Comparison of ENCODE assay signal across 8 mouse cellular contexts in the genomic region with DNA sequence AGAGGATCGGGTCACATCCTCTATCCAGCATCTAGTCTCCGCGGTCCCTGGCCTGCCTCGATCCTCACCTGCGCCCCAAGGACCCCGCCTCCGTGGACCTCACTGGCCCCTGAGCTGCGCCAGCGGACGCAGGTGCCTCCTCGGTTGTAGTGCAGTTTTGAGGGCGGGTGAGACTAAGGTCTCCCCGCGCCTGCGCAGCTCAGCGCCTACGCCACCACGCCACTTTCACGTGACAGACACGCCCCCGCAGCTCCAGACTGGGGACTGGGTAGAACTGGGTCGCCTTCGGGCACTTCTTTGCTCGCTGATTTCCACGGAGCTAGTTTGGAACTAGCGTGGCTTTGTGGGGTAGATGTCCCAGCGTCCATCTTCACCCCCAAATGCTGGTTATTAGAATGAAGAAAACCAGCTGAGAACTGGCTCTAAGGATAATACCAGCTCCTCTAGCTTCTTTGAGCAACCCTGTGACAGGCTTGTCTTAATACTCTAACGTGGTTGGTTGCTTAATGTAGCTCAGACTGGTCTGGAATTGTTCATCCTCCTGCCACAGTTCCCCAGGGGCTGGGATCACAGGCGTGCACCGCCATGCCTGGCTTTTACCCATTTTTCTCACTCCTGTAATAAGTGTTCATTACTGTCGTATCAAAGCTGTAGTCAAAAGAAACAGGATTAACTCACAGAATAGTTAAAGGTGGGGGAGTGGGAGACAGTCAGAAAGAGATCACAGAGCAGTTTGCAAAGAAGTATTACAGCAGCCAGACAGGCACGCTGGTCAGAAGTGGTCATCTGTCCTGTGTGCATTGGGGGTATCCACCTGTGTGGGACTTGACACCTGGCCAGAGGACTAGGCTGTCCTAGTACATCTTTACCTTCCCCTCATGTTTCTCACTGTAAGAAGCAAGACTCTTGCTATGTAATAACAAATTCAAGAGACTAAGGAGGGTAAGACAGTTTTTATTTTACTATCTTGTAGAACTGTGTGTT. TPM values are rescaled to one million over a fixed set of nuclear protein-coding genes. Genes with fewer than 3 reads are reported as not detected.
DNase-seq lines count a peak whose midpoint lies in the region; ATAC-seq and TF ChIP-seq lines count a peak whose summit lies in the region.

Fam213a (minus strand) TSS at position 159 of the 984 bp plus-strand sequence.

- no peak for TF ChIP-seq CTCF in embryonic fibroblast, embryonic 13.5 days (IDR thresholded peaks at IDR 0.05; ENCODE audit: borderline replicate concordance, insufficient read depth, low read length)

- peak; percentile 67 for TF ChIP-seq POLR2A in embryonic fibroblast, embryonic 13.5 days (IDR thresholded peaks at IDR 0.05; ENCODE audit: low read depth, low read length)

- peak within 1 kb of the TSS; percentile 76 for H3K9ac ChIP-seq in limb, embryonic 13.5 days
- H3K9ac ChIP-seq in midbrain, embryonic 15.5 days: peak within 1 kb of the TSS; percentile 81

- ATAC-seq in limb, embryonic 13.5 days (ENCODE audit: low FRiP score, low read depth): peak; percentile 96
- ATAC-seq in midbrain, embryonic 15.5 days (replicated peaks): peak; percentile 99

- DNase-seq in B cell, adult 2 months: peak; percentile 92
- peak; percentile 96 for DNase-seq in brain, adult 2 months (ENCODE audit: low read depth, low spot score)
- DNase-seq in heart, adult 9 months (ENCODE audit: low spot score in 2 of 2): peak; percentile 85 to 88
- DNase-seq in kidney, adult 9 months: peak; percentile 94
- peak; percentile 84 to 88 for DNase-seq in spleen, adult 18-20 months

- H3K4me1 ChIP-seq in embryonic fibroblast, embryonic 13.5 days (ENCODE audit: control insufficient read depth, insufficient read depth, low read length): peaks cover 8% of the 10 kb centered on the region; the same call in 1 of the 2 replicates
- peaks cover 13% of the 10 kb centered on the region for H3K4me1 ChIP-seq in limb, embryonic 13.5 days
- H3K4me1 ChIP-seq in midbrain, embryonic 15.5 days: peaks cover 11% of the 10 kb centered on the region; the same call in 1 of the 2 replicates

- peak within 1 kb of the TSS; percentile 50 for H3K4me3 ChIP-seq in embryonic fibroblast, embryonic 13.5 days (ENCODE audit: insufficient read depth, low read length)
- H3K4me3 ChIP-seq in limb, embryonic 13.5 days: peak within 1 kb of the TSS; percentile 62
- H3K4me3 ChIP-seq in midbrain, embryonic 15.5 days: peak within 1 kb of the TSS; percentile 56

- no peak within 1 kb of the TSS for H3K27ac ChIP-seq in embryonic fibroblast, embryonic 13.5 days (ENCODE audit: insufficient read depth, low read length)
- peak within 1 kb of the TSS; percentile 40; the same call in 1 of the 2 replicates for H3K27ac ChIP-seq in limb, embryonic 13.5 days
- peak within 1 kb of the TSS; percentile 85 for H3K27ac ChIP-seq in midbrain, embryonic 15.5 days

- 3% methylated on average over 32 of the region's 32 CpGs for WGBS in limb, embryonic 13.5 days
- 2% methylated on average over 32 of the region's 32 CpGs for WGBS in midbrain, embryonic 15.5 days

- no peaks in the 10 kb centered on the region for H3K27me3 ChIP-seq in limb, embryonic 13.5 days
- no peaks in the 10 kb centered on the region for H3K27me3 ChIP-seq in midbrain, embryonic 15.5 days (replicated peaks)

- H3K36me3 ChIP-seq in limb, embryonic 13.5 days: no peaks in the 10 kb centered on the region
- no peaks in the 10 kb centered on the region for H3K36me3 ChIP-seq in midbrain, embryonic 15.5 days (replicated peaks)

- H3K9me3 ChIP-seq in limb, embryonic 13.5 days: no peaks in the 10 kb centered on the region
- no peaks in the 10 kb centered on the region for H3K9me3 ChIP-seq in midbrain, embryonic 15.5 days

- peak within 1 kb of the TSS; percentile 85 for H3K4me2 ChIP-seq in limb, embryonic 13.5 days (replicated peaks)
- H3K4me2 ChIP-seq in midbrain, embryonic 15.5 days: peak within 1 kb of the TSS; percentile 64

RNA-seq across cellular contexts. Expression of gene Fam213a, which starts in this region (rescaled TPM):
- 8.7 and 11.3 TPM in 2 replicates for polyA plus RNA-seq in embryonic fibroblast, embryonic 13.5 days (2011; ENCODE audit: insufficient read length, low read depth, missing spikeins)
- polyA plus RNA-seq in limb, embryonic 13.5 days (2015; fragmentation: Nextera tagmentation; extraction: Ambion mirVana): 39.3 and 41.6 TPM in 2 replicates
- 85.6 and 88.5 TPM in 2 replicates for polyA plus RNA-seq in midbrain, embryonic 15.5 days (2015; fragmentation: Nextera tagmentation; extraction: Ambion mirVana)
